Comparison of ENCODE assay signal across 9 mouse cellular contexts in genomic region chr13:74363859-74364235, GRCm38 (mm10). TPM values are rescaled to one million over a fixed set of nuclear protein-coding genes. Genes with fewer than 3 reads are reported as not detected.
DNase-seq lines count a peak whose midpoint lies in the region; ATAC-seq lines count a peak whose summit lies in the region.
"Had no signal": no experiment of that assay in that cellular context is flagged by ENCODE, and none has a peak within 500 bp of the region (broad histone marks: within the 10 kb centered on the region; RNA-seq: fewer than 3 reads in every experiment).

Gene Lrrc14b, minus strand, starts transcription at chr13:74364005.

- peaks cover 6% of the 10 kb centered on the region; the same call in 1 of the 2 replicates for H3K79me2 ChIP-seq in macrophage (ENCODE audit: inconsistent target)

- peaks cover 11% of the 10 kb centered on the region for H3K9me3 ChIP-seq in megakaryocyte, embryonic 14.5 days
- no peaks in the 10 kb centered on the region for H3K9me3 ChIP-seq in heart, embryonic 16.5 days (replicated peaks; ENCODE audit: control insufficient read depth, low read length)

- H3K4me1 ChIP-seq in megakaryocyte, embryonic 14.5 days = peaks cover 11% of the 10 kb centered on the region
- H3K4me1 ChIP-seq in heart, embryonic 16.5 days (ENCODE audit: control insufficient read depth, insufficient read depth, low read length) = peaks cover 11% of the 10 kb centered on the region

- H3K4me2 ChIP-seq in heart, embryonic 16.5 days (ENCODE audit: low read depth, low read length) = peak within 1 kb of the TSS; percentile 62

- H3K9ac ChIP-seq in heart, embryonic 16.5 days (ENCODE audit: low read length) = peak within 1 kb of the TSS; percentile 72

- peak within 1 kb of the TSS; percentile 89 for H3K27ac ChIP-seq in heart, embryonic 16.5 days (ENCODE audit: low read length)
- H3K27ac ChIP-seq in macrophage = peak within 1 kb of the TSS; percentile 28
- H3K27ac ChIP-seq: kidney, postnatal 0 days had no signal

- peak; percentile 36 to 47 for DNase-seq in cerebellum, postnatal 14 days
- no peak for DNase-seq in layer of hippocampus, adult 8-10 months (ENCODE audit: low spot score in 2 of 2)
- no peak for DNase-seq in spleen, postnatal 36 days (ENCODE audit: low spot score in 2 of 2)
- no peak for DNase-seq in layer of hippocampus, adult 18-20 months (ENCODE audit: low spot score in 2 of 2)

- no peak for ATAC-seq in megakaryocyte, adult 5-6 weeks (ENCODE audit: poor library complexity, severe bottlenecking)
- ATAC-seq in heart, embryonic 16.5 days (replicated peaks; ENCODE audit: extremely low read depth, insufficient read depth, low FRiP score) = peak; percentile 90

- 24% methylated on average over 8 of the region's 8 CpGs for WGBS in heart, embryonic 16.5 days
- WGBS in macrophage (ENCODE audit: missing documents) = 20% methylated on average over 8 of the region's 8 CpGs

- H3K4me3 ChIP-seq in megakaryocyte, embryonic 14.5 days (replicated peaks) = peak within 1 kb of the TSS; percentile 50
- peak within 1 kb of the TSS; percentile 46 for H3K4me3 ChIP-seq in heart, embryonic 16.5 days (ENCODE audit: low read length)
- H3K4me3 ChIP-seq in macrophage (ENCODE audit: inconsistent target) = no peak within 1 kb of the TSS

- H3K27me3 ChIP-seq in megakaryocyte, embryonic 14.5 days (replicated peaks) = no peaks in the 10 kb centered on the region
- H3K27me3 ChIP-seq in heart, embryonic 16.5 days (ENCODE audit: control insufficient read depth, insufficient read depth, low read length) = no peaks in the 10 kb centered on the region

- peaks cover 46% of the 10 kb centered on the region for H3K36me3 ChIP-seq in megakaryocyte, embryonic 14.5 days (replicated peaks; ENCODE audit: low read length)
- peaks cover 19% of the 10 kb centered on the region for H3K36me3 ChIP-seq in heart, embryonic 16.5 days (ENCODE audit: control insufficient read depth, insufficient read depth)
- peaks cover 5% of the 10 kb centered on the region; the same call in 1 of the 2 replicates for H3K36me3 ChIP-seq in macrophage (ENCODE audit: inconsistent target)

RNA-seq across cellular contexts. Expression of gene Lrrc14b, which starts in this region (rescaled TPM):
- not detected in 2 replicates for polyA plus RNA-seq in megakaryocyte, embryonic 14.5 days (2012; ENCODE audit: insufficient read depth, low replicate concordance)
- total RNA-seq in megakaryocyte, adult 5-6 weeks (2015) = not detected in 2 replicates
- total RNA-seq in megakaryocyte, adult 5-6 weeks (2017) = not detected in 2 replicates
- 12.8 and 14.7 TPM in 2 replicates for polyA plus RNA-seq in heart, embryonic 16.5 days (2015; fragmentation: Nextera tagmentation; extraction: Ambion mirVana)
- total RNA-seq in macrophage (2018; cell fraction: chromatin; rRNA removed) = 10 to 100 TPM in 4 of 26 experiments, 1 to 10 TPM in 11, under 1 TPM in 9, not detected in 2; 0.29 to 21.3 (median 2.0) TPM
- 10 to 100 TPM in 19 of 26 experiments, 1 to 10 TPM in 7; 5.0 to 29.2 (median 15.8) TPM for total RNA-seq in macrophage (2018; cell fraction: cytosol; rRNA removed)
- 10 to 100 TPM in 10 of 26 experiments, 1 to 10 TPM in 16; 1.2 to 36.2 (median 9.5) TPM for total RNA-seq in macrophage (2018; cell fraction: nucleus; rRNA removed)
- 1.4 to 24.9 TPM (median 11.7 TPM) in 3 replicates for polyA plus RNA-seq in macrophage (2018)
- under 1 TPM in 2 of 4 experiments, not detected in 2; 0.41 to 0.43 TPM for total RNA-seq in layer of hippocampus, adult 8-10 months (2022)
- total RNA-seq in layer of hippocampus, adult 18-20 months (2021) = not detected
- polyA plus RNA-seq: kidney, postnatal 0 days had no signal

Comparison
In these comparisons a context has a peak if more than half of its experiments do, and no peak if none do; other contexts are left out.
1. DNase-seq: peak in cerebellum, postnatal 14 days (2 of 2); none in layer of hippocampus, adult 8-10 months (0 of 2), spleen, postnatal 36 days (0 of 2) and layer of hippocampus, adult 18-20 months (0 of 2).